Mouse (Mus musculus): ENCODE measurements around the gene Zfyve27. TPM values are rescaled to one million over a fixed set of nuclear protein-coding genes. Genes with fewer than 3 reads are reported as not detected.
A peak's percentile ranks its signal among the peaks of the same experiment; 100 is the strongest.

Gene Zfyve27
- total RNA-seq (2015; ENCODE audit: low replicate concordance): 3.8 and 8.1 TPM in 2 replicates
- total RNA-seq (2017; ENCODE audit: low replicate concordance): 12.0 and 22.6 TPM in 2 replicates

DNA sequence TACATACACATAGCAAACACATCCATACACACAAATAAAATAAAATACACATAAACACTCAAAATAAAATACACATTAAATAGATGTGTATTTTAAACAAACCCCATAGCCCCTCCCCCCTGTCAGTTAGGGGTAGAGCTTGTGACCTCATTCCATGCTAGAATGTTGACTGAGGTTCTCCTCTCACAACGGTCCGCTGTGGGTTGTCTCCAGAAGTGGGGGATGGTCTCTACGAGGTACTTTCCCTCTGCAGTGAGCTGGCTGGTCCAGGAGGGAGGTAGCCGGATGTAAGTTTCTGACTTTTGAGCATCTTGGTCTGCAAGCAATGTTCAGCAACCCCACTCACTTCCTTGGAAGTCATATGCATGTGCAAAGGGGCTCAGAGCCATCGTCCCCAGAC is at the start of gene Zfyve27:
Zfyve27 (plus strand) TSS at position 188 of the 400 bp plus-strand sequence.
- ATAC-seq (replicated peaks; ENCODE audit: low FRiP score, poor library complexity, severe bottlenecking): no peak

DNA sequence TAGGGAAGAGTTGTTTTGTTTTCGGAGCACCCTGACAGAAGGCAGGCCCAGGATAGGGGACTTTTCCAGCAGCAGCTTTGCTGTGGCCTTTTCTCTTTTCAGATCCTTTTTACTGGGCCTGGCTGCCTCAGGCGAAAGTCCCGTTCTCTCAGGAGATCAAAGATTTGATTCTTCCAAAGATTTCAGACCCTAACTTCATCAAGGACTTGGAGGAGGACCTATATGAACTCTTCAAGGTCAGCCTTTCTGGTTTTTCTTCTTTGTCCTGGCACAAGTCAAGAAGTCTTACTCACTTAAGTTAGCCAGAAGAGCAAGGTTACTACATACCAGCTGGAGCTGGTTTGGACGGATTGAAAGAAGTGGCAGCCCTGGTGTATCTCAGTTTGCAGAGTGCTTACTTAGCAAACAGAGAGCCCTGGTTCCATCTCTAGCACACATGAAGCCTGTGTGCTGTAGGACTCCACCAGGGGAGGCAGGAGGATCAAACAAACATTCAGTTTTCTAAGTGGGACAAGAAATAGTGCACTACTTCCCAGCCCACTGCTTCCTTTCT is 47.9 kb upstream of the Zfyve27 start:
- no peak for ATAC-seq (replicated peaks; ENCODE audit: low FRiP score, poor library complexity, severe bottlenecking)

DNA sequence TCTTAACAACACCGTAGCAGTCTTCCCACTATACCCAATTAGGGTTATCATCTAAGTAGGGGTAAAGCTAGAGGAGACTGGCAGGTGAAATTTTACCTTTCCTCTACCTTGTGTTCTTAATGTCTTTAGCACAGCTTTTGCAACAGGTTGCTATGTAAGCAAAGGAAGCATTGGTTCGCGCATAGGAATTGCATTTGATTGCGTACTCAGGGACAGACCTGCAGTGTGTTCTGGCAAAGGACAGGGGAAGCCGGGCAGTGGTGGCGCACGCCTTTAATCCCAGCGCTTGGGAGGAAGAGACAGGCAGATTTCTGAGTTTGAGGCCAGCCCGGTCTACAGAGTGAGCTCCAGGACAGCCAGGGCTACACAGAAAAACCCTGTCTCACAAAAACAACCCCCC is 45.6 kb upstream of the Zfyve27 start:
- ATAC-seq (replicated peaks; ENCODE audit: low FRiP score, poor library complexity, severe bottlenecking): no peak

DNA sequence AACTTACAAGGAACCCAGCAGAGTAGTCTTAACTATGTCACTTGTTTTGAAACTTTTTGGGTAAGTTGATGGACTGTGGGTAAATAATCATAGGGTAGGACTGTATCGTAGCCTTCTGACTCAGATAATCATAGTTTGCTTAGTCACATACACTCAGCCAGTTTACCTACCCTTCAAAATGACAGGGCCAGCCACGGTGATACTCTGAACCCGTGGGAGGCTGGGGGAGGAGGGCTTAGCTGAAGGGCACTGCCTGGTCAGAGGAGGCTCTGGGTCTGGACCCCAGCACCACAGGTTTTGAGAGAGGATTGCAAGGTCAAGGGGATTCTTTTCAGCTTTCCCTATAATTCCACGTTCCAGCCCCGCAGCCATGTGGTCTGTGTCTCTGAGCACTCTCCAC is 45.2 kb upstream of the Zfyve27 start:
- ATAC-seq (replicated peaks; ENCODE audit: low FRiP score, poor library complexity, severe bottlenecking): no peak

DNA sequence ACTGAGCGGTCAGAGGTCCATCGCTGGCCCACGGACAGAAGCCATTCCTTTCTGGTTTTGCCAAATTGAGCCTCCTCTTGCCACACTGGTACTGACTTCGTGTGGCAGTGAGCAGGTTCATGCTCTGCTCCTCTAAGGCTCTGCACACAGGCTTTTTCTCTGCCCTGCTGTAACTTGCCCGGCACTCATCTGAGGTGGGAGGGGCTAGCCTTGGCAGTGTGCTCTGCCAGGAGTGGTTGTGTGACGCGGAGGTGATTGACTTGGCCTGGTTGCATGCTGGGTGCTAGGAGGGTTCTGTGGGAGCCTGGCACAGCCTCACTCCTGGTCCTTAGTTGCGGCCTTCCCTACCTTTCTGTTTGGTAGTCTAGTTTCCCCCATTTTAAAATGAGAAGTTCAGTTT is 43.3 kb upstream of the Zfyve27 start:
- no peak for ATAC-seq (replicated peaks; ENCODE audit: low FRiP score, poor library complexity, severe bottlenecking)

DNA sequence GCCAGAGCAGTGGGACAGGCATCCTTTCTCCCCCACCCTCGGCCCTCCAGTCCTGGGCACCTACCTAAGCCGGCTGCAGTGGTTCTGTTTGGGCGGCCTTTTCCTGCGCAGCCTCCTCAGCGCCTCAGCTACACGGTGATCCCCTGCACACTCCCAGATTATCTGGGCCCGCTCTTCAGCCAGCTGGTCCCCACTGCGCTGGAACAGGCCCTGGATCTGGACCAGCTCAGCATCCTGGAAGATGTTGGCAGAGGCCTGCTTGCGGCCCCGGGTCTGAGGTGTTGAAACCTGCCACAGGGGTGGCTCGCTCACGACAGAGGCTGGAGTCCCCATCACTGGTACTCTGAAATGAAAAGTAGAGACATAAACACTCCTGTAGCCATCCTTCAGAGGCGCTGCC is 39.1 kb upstream of the Zfyve27 start:
- ATAC-seq (replicated peaks; ENCODE audit: low FRiP score, poor library complexity, severe bottlenecking): no peak

DNA sequence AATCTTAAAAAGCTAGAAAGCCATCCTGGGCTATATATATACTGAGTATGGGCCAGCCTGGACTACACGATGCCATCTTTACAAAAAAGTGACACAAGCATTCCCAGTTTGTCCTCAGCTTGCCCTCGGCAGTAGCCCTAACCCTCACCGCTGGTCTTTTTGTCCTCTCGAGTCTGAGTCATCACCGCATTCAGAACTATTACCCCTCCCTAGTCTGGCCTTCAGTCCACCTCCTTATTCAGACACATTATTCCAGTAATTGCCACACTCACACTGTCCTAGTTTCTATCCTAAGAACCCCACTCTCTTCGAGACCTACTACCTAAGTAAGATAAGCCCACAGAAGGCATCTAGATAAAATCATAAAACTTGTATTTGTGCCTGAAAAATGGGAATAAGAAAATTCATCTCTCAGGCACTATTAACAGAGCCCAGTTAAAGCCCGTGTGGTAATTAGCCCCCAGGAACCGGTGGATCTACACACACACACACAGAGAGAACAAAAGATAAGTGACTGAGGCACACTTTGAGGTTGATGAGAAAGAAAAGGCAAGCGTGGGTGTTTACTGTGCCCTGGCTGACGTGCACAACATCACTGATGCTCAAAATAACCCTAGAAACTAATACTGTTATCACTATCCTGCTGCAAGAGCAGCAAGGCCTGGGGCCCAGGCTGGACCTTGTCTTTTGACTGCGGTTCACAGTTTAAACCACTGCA is 38.1 kb upstream of the Zfyve27 start:
- ATAC-seq (replicated peaks; ENCODE audit: low FRiP score, poor library complexity, severe bottlenecking): no peak

DNA sequence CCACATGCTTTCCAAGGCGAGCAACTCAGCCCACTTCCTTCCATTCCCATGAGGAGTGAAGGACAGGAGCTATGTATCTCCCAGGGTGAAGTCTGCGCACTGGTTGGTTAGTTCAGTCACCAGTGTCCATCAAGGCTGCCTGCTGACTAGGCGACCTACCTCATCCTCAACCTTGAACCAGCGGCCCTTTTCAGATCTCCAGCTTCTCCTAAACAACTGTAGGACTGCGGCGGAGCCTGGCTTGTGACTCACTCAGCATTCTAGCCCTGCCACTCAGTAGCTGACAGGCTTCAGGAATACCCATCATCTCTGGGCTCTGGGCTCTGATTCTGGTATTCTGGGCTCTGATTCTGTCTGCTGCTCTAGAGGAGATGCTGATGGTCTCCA is 37.5 kb upstream of the Zfyve27 start:
- no peak for ATAC-seq (replicated peaks; ENCODE audit: low FRiP score, poor library complexity, severe bottlenecking)

DNA sequence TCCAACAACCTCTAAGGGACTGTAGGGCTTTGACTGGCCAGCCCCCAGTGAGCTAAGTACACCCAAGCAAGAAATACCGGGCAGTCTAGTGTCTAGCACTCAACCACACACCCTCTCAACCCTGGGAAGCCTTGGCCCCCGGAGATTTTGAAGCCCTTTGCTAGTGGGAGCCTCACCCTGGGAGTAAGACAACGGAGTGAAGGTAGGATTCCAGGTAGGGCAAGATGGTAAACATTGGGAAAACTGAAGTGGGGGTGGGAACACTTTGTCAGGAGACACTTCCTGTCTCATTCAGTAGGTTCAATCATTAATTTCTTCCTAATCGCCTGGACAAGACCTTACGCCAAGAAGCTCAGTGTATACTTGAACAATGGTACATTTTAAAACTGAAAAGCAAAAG is 36.7 kb upstream of the Zfyve27 start:
- no peak for ATAC-seq (replicated peaks; ENCODE audit: low FRiP score, poor library complexity, severe bottlenecking)

DNA sequence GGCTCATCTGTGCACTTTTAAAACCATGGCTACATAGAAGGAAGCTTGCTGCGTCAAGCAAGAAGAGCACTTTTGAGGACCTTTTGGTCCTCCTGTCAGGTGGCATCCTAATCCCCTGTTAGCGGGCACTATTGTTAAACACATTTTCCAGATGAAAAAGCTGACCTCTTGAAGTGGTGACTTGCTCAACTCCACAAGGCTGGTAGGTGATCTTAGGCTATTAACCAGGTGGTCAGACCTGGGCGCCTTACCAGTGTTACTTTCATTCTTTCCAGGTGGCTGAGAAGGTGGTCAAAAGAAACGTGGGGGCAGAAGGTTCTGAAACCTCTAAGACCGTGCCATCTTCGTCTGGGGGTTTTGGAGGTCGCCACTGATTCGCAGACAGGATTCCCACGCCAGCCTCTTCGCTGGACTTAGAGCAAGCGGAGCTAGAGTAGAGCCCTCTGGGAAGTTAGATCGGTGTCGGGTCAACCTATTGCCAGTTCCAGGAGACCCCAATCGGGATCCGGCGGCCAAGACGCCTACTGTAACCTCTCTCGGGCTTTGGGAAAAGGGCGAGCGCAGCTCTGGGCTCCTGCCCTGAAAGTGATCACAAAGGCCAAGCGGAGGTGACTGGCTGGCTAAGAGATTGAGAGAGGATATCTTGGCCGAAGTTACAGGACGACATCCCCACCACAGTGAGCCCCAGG is 35.6 kb upstream of the Zfyve27 start:
- ATAC-seq (replicated peaks; ENCODE audit: low FRiP score, poor library complexity, severe bottlenecking): no peak

DNA sequence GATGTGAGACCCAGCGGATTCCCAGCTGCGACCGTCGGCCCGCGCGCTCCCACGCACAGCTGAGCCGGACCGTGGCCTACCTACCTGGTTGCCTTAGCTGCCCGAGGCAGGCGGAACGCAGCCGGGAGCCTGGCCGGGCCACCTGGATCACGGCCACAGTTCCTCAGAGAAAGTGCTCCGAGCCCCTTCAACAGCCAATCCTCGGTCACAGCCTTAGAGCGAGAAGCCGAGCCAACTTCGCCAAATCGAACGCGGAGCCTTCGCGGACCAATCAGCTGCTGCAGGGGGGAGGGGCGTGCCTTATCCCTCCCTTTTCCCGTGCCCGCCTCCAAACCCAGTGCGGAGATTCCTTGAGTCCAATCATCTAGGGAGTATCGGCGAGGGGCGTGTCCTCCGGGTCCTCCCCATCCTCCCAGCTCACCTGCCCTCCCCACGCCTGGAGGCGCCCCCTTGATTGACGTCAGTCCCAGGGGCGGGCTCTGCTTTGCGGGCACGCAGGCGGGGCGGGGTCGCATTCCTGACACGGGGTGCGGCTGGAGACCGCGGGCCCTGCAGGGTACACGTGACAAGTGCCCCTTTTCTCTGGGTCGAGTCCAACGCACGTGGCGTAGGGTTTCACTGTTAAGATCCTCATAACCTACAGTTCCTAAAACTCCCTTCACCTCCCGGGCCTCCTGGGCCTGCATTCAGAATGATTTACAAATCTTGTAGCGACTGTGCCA is 34.8 kb upstream of the Zfyve27 start, which contains the start of gene Avpi1:
Avpi1 (minus strand) TSS at position 273 of the 722 bp plus-strand sequence.
- peak; percentile 91 for ATAC-seq (replicated peaks; ENCODE audit: low FRiP score, poor library complexity, severe bottlenecking)

DNA sequence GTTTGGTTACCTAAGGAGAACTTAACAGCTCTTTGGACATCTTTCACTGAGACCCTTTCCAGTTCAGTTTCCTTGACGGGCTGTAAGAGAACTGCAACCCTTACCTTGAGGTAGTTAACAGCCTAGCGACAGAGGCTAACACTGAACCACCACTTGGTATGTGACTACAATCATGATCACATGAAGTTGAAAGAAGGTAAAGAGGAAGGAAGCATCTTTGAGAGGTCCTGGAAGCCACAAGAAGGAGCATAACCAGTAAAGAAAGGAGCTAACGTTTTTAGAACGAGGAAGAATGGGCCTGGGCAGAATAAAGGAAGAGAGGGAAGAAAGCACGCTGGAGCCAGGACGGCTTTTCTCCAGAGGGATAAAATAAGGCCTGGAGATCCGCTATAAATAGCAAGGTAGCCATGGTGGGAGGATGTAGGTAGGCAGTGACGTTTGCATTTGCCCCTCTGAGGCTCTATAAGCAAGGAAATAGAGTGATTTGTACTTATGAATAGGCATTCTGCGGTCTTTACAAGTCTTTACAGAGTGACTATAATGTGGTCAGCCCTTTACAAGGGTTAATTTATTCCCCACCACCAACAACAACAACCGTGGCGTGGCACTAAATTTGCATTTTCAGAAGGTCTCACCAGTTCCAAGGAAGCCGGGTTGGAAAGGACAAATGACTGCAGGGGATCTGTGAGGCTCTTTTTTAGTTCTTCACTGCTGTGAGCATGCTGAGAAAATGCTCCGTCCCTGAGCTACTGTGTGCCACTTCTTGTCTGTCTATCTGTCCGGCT is 34.0 kb upstream of the Zfyve27 start:
- ATAC-seq (replicated peaks; ENCODE audit: low FRiP score, poor library complexity, severe bottlenecking): no peak

DNA sequence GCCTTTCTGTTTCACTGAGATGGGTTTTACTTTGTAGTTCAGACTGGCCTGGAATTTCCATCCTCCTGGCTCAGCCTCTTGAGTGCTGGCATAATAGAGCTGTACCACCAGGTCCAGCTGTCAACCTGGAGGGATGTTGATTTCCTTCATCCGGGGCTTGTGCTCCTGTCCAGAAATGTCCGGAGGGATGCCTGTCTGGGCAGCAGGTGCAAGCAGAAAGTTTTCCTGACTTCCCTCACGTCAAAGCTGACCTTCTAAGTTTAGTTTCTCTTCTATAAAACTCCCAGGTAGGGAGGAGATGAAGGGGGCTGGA is 33.5 kb upstream of the Zfyve27 start:
- ATAC-seq (replicated peaks; ENCODE audit: low FRiP score, poor library complexity, severe bottlenecking): no peak

DNA sequence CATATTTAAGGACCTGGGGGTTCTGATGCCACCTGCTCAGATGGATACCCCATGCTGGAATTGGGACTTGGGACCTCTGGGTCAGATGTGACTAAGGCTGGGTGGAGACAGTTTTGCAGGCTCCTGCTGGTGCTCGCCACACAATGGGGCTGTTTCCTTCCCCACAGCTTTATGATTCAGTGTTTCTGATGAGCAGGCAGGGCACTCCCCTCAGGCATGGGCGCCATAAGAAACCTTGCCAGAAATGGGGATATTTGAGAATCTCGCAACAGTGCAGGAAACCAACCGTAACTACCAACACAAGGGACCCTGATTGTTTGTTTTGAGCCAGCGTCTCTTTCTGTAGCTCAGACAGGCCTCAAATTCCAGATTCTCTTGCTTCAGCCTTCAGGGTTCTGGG is 32.6 kb upstream of the Zfyve27 start:
- no peak for ATAC-seq (replicated peaks; ENCODE audit: low FRiP score, poor library complexity, severe bottlenecking)

DNA sequence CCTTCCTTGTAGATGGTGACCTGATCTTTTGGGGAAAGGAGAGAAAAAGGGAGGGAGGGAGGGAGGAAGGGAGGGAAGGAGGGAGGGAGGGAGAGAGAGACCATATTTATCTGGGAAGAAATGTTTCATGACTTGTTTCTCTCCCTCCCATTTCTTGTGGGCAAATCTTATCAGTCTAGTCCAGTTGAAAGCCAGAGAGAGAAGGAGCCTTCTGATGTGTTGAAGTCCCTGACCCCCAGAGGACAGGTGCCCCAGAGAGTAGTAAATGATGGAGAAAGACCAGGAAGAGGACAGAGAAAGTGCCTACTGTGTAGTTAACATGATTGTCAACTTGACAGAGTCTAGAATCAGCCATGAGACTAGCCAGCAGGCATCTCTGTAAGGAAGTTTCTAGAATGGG is 28.7 kb upstream of the Zfyve27 start:
- no peak for ATAC-seq (replicated peaks; ENCODE audit: low FRiP score, poor library complexity, severe bottlenecking)

DNA sequence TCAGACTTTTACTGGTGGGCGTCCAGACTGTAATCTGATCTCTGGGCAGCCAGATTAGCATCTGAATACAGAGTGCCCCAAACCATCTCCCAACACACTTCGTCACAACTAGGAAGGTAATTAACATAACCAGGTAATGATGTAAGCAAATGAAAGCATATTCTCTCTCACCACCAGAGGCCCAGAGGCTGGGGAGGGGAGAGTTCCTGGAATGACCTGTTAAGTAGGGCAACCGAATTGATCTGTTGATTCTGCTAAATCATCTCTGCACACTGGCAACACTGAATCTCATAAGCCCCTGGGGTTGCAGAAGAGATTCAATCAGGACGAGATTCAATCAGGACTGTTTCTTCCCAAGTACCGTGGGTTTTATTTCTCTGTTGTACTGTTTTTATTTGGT is 27.6 kb upstream of the Zfyve27 start:
- ATAC-seq (replicated peaks; ENCODE audit: low FRiP score, poor library complexity, severe bottlenecking): no peak

DNA sequence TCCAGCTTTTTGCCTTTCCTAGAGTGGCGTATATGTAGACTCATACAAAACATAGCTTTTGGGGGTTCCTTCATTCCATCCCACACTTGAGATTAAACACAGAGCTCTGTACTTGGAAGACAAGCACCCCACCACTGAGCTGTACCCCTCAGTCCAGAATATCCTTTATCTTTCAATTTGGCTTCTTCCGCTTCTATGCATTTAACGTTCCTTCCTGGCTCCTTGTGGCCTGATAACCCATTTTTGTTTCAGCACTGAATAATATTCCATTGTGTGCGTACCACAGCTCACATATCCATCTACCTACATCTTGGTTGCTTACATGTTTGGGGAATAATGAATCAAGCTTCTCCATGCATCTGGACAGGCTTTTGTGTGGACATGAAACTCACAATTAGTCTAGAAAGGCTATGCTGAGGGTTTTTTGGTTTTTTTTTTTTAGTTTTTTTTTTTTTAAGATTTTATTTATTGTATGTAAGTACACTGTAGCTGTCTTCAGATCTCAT is 26.5 kb upstream of the Zfyve27 start:
- no peak for ATAC-seq (replicated peaks; ENCODE audit: low FRiP score, poor library complexity, severe bottlenecking)

DNA sequence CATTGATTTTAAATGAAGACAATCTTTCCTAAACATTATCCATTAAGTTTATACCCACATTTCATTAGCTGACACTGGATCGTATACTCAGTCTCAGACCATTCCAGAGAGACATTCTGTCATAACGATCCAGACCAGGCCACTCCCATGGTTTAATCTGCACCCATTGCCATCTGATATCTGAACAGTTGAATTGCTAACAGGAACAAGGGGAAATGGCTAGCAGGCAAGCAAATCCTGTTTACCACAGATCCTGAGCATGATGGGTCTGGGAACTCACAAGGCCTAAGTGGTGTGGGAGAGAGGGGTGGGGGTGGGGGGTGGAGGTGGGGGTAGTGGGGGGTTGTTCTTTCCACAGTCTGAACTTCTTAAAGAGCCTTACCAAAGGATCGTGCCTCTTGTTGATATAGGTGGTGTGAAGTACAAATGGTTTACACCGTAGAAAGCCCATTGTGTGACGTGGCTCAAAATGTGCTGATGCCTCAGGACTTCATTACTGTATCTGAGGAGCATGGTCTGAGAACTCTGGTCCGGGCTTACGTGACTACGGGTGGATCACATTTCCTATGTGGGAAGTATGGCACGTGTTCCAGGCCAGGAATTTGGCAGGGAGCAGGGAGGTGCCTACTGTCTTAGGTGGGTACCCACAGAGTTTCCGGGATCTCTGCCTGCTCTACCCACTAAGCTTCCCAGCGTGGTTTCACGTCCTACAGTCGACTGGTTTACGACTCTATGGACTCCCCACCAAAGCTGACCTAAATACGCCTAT is 25.1 kb upstream of the Zfyve27 start:
- ATAC-seq (replicated peaks; ENCODE audit: low FRiP score, poor library complexity, severe bottlenecking): no peak
